Mouse (Mus musculus) liver, adult 2 months (tissue): Measurements from ENCODE around the gene Eif2b2.

Experiments
- CTCF ChIP-seq: fragments of 200-500 bp; IDR thresholded peaks from 2 replicates; pipeline ENCODE4 v1.5.1; 2011; ENCODE audit warnings: low read depth, low read length, control low read depth
- POLR2A ChIP-seq: fragments of 200-500 bp; IDR thresholded peaks from 2 replicates; pipeline ENCODE4 v1.6.1; 2011; ENCODE audit warnings: low read length, control low read depth; ENCODE audit not compliant: insufficient read depth; ENCODE audit errors: extremely low read depth

- TF ChIP-seq CTCF (no peak), POLR2A (no peak)
Observed at GRCm38 (mm10) chr12:85178294-85178693, 41.0 kb upstream of the Eif2b2 start.
